Mouse (Mus musculus) CD8-positive naive resting alpha-beta T cell, adult 2 months (primary cell): ENCODE data around the gene Slc5a3.

Source experiments
- DNase-seq, 2 experiments: peaks; one replicate each; pipeline ENCODE4 v3.0.0; 2022; ENCODE audit warnings: low read depth in 2 of 2, low spot score in 2 of 2

The Slc5a3 gene

DNA sequence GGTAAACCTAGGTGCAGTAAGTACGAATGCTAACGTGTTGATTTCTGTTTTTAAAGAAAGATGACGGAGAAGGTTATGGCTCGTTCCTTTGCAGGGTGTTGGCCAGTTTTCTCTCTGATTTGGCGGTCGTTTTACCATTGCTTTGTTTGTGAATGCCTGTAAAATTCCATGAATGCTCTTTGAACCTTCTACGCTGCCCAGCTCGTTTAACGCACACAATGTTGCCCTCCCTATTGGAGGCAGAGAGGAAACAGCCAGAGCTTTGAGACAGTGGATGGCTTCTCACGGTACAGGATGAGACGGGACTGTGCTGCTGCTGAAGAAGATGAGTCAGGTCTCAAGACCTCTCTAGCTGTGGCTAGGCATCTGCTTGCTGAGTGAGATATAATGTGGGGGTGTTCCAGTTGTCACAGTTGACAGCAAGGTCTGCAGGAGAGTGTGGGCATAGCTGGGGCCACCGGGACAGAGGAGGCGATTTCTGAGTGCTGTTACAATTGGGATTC lies 60.9 kb downstream of the Slc5a3 start:
- DNase-seq = no peak

DNA sequence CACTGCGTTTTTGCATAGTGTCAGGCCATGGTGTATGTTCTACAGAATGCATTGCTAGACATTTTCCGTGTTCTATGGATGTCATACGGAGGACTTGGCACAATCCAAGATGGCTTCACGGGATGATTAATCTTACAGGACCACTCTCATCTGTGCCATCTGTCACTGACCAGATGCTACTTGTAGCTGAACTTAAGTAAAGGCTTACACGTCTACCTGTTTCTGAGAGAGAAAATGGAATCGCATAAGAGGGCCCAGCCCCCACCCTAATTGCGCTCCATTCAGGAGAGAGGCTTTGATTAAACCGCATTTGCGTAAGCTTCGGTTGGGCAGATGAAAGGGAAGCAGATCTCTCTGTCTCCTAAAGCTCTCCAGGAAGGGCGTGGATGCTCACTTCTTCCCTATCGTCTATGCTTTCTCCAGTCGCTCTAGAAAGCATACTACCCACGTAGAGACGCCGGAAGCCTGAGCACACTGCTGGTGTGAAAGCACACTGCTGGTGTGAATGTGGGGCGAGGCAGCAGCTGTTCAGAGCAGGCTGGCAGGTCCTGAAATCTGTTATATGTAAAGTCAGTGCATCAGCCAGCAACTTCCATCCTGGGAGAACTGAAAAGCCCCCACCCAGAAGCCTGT lies 62.9 kb downstream of the Slc5a3 start:
- DNase-seq = no peak

DNA sequence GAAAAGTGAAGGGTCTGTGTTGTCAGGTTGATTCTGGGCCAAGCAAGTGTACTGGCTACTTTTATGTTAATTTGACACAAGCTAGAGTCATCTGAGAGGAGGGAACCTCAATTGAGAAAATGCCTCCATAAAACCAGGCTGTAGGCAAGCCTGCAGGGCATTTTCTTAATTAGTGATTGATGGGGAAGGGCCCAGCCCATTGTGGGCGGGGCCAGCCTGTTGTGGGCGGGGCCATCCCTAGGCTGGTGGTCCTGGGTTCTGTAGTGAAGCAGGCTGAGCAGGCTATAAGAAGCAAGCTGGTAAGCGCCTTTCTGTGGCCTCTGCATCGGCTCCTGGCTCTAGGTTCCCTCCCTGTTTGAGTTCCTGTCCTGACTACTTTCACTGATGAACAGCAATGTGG lies 69.1 kb downstream of the Slc5a3 start:
- no peak for DNase-seq

GRCm38 (mm10) chr16:92127666-92128065 lies 69.5 kb downstream of the Slc5a3 start:
- DNase-seq = no peak

GRCm38 (mm10) chr16:92129843-92130242 lies 71.7 kb downstream of the Slc5a3 start:
- no peak for DNase-seq

- no peak for DNase-seq
These were observed 74.4 kb downstream of the Slc5a3 start for GRCm38 (mm10) chr16:92132511-92132910.

- DNase-seq = no peak
These were observed 76.1 kb downstream of the Slc5a3 start for GRCm38 (mm10) chr16:92134148-92134764.

DNA sequence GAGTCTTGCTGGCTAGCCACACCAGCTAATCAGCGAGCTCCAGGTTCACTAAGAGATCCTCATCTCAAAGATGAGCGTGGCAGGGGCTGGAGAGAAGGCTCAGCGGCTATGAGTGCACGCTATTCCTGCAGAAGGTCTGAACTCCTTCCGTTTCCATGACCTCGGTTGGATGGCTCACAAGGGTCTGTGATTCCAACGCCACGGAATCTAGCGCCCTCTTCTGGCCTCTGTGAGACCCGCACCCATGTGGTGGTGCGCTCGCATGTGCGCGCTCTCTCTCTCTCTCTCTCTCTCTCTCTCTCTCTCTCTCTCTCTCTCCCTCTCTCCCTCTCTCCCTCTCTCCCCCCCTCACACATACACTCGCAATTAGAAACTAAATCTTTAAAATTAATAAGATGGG lies 78.2 kb downstream of the Slc5a3 start:
- no peak for DNase-seq
